Mouse (Mus musculus): ENCODE data around the gene Gpatch2. TPM values are rescaled to one million over a fixed set of nuclear protein-coding genes. Genes with fewer than 3 reads are reported as not detected.

The Gpatch2 gene
- polyA plus RNA-seq, 1 experiment = 5.3 TPM

- no peaks in the 10 kb centered on the region for H3K79me2 ChIP-seq (ENCODE audit: control insufficient read depth, insufficient read depth)
- H3ac ChIP-seq (ENCODE audit: control insufficient read depth, insufficient read length) = no peak overlapping the region
- no peaks in the 10 kb centered on the region for H3K27me3 ChIP-seq (ENCODE audit: control insufficient read depth, insufficient read depth, insufficient read length)
- no peaks in the 10 kb centered on the region for H3K36me3 ChIP-seq (ENCODE audit: control insufficient read depth, insufficient read depth)
- no peak overlapping the region for H3K4me2 ChIP-seq (ENCODE audit: low read depth)
- TF ChIP-seq MYOG (IDR thresholded peaks at IDR 0.05; ENCODE audit: control insufficient read depth in 1 of 3, insufficient read depth in 1 of 3, insufficient read length in 2 of 3, low read depth in 2 of 3) (no peak), E2F4 (IDR thresholded peaks at IDR 0.05; ENCODE audit: insufficient read depth) (no peak), TCF12 (IDR thresholded peaks at IDR 0.05; ENCODE audit: insufficient read depth, poor library complexity, severe bottlenecking) (no peak), POLR2AphosphoS2 (IDR thresholded peaks at IDR 0.05; ENCODE audit: insufficient read length, low read depth) (no peak), MAX (IDR thresholded peaks at IDR 0.05; ENCODE audit: low read depth) (no peak), TCF3 (IDR thresholded peaks at IDR 0.05; ENCODE audit: insufficient read length, low read depth) (no peak), CEBPB (IDR thresholded peaks at IDR 0.05; ENCODE audit: insufficient read depth, poor library complexity, severe bottlenecking) (no peak), MYOD1 (IDR thresholded peaks at IDR 0.05; ENCODE audit: control insufficient read depth in 1 of 3, insufficient read length in 2 of 3, low read depth in 2 of 3) (no peak), USF1 (IDR thresholded peaks at IDR 0.05; ENCODE audit: low read depth) (no peak), SRF (IDR thresholded peaks at IDR 0.05; ENCODE audit: control insufficient read depth, insufficient read length, low read depth) (no peak), REST (IDR thresholded peaks at IDR 0.05; ENCODE audit: insufficient read depth, insufficient read length) (no peak), POLR2A (IDR thresholded peaks at IDR 0.05; ENCODE audit: insufficient read length, low read depth) (no peak)
- no peak overlapping the region for H3K4me3 ChIP-seq
Measured at GRCm38 (mm10) chr1:187286924-187287323, 71.6 kb downstream of the Gpatch2 start.

GRCm38 (mm10) chr1:187290186-187290585 lies 74.9 kb downstream of the Gpatch2 start:
- Histone ChIP-seq H3K27me3 (ENCODE audit: control insufficient read depth, insufficient read depth, insufficient read length) (no peaks in the 10 kb centered on the region), H3K4me2 (ENCODE audit: low read depth) (no peak overlapping the region), H3K4me3 (no peak overlapping the region), H3ac (ENCODE audit: control insufficient read depth, insufficient read length) (no peak overlapping the region), H3K79me2 (ENCODE audit: control insufficient read depth, insufficient read depth) (no peaks in the 10 kb centered on the region), H3K36me3 (ENCODE audit: control insufficient read depth, insufficient read depth) (no peaks in the 10 kb centered on the region)
- no peak for TF ChIP-seq E2F4 (IDR thresholded peaks at IDR 0.05; ENCODE audit: insufficient read depth)

GRCm38 (mm10) chr1:187291480-187292394 lies 76.4 kb downstream of the Gpatch2 start:
- TF ChIP-seq TCF3 (IDR thresholded peaks at IDR 0.05; ENCODE audit: insufficient read length, low read depth) (no peak), SRF (IDR thresholded peaks at IDR 0.05; ENCODE audit: control insufficient read depth, insufficient read length, low read depth) (no peak), POLR2A (IDR thresholded peaks at IDR 0.05; ENCODE audit: insufficient read length, low read depth) (no peak), POLR2AphosphoS2 (IDR thresholded peaks at IDR 0.05; ENCODE audit: insufficient read length, low read depth) (no peak), MYOG (IDR thresholded peaks at IDR 0.05; ENCODE audit: control insufficient read depth in 1 of 3, insufficient read depth in 1 of 3, insufficient read length in 2 of 3, low read depth in 2 of 3) (no peak), MYOD1 (IDR thresholded peaks at IDR 0.05; ENCODE audit: control insufficient read depth in 1 of 3, insufficient read length in 2 of 3, low read depth in 2 of 3) (no peak), REST (IDR thresholded peaks at IDR 0.05; ENCODE audit: insufficient read depth, insufficient read length) (no peak), TCF12 (IDR thresholded peaks at IDR 0.05; ENCODE audit: insufficient read depth, poor library complexity, severe bottlenecking) (no peak), E2F4 (IDR thresholded peaks at IDR 0.05; ENCODE audit: insufficient read depth) (no peak), MAX (IDR thresholded peaks at IDR 0.05; ENCODE audit: low read depth) (no peak), USF1 (IDR thresholded peaks at IDR 0.05; ENCODE audit: low read depth) (no peak), CEBPB (IDR thresholded peaks at IDR 0.05; ENCODE audit: insufficient read depth, poor library complexity, severe bottlenecking) (no peak)
- no peak overlapping the region for H3K4me3 ChIP-seq
- no peak overlapping the region for H3ac ChIP-seq (ENCODE audit: control insufficient read depth, insufficient read length)
- no peaks in the 10 kb centered on the region for H3K36me3 ChIP-seq (ENCODE audit: control insufficient read depth, insufficient read depth)
- no peaks in the 10 kb centered on the region for H3K79me2 ChIP-seq (ENCODE audit: control insufficient read depth, insufficient read depth)
- no peaks in the 10 kb centered on the region for H3K27me3 ChIP-seq (ENCODE audit: control insufficient read depth, insufficient read depth, insufficient read length)
- no peak overlapping the region for H3K4me2 ChIP-seq (ENCODE audit: low read depth)

DNA sequence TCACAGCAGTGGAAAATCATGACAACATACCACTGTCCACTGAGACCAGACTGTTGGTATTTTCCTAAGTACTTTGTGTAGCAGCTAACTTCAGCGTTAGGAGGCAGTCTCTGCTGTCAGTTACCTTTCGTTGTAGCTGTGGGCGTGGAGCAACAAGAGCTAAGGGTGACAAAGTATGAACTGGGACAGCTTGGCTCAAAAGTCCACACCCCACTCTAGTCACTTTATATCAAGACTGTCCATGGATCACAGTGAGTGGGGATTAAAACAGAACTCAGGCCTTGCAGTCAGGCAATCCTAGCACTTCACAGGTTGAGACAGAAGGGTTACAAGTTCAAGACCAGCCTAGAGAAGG lies 77.1 kb downstream of the Gpatch2 start:
- H3K79me2 ChIP-seq (ENCODE audit: control insufficient read depth, insufficient read depth) = no peaks in the 10 kb centered on the region

GRCm38 (mm10) chr1:187293233-187293632 lies 77.9 kb downstream of the Gpatch2 start:
- Histone ChIP-seq H3K4me2 (ENCODE audit: low read depth) (no peak overlapping the region), H3K4me3 (no peak overlapping the region), H3K27me3 (ENCODE audit: control insufficient read depth, insufficient read depth, insufficient read length) (no peaks in the 10 kb centered on the region), H3K36me3 (ENCODE audit: control insufficient read depth, insufficient read depth) (no peaks in the 10 kb centered on the region), H3K79me2 (ENCODE audit: control insufficient read depth, insufficient read depth) (no peaks in the 10 kb centered on the region), H3ac (ENCODE audit: control insufficient read depth, insufficient read length) (no peak overlapping the region)
- TF ChIP-seq POLR2A (IDR thresholded peaks at IDR 0.05; ENCODE audit: insufficient read length, low read depth) = no peak
- no peak for TF ChIP-seq CEBPB (IDR thresholded peaks at IDR 0.05; ENCODE audit: insufficient read depth, poor library complexity, severe bottlenecking)
- no peak for TF ChIP-seq MYOG (IDR thresholded peaks at IDR 0.05; ENCODE audit: control insufficient read depth in 1 of 3, insufficient read depth in 1 of 3, insufficient read length in 2 of 3, low read depth in 2 of 3)
- no peak for TF ChIP-seq SRF (IDR thresholded peaks at IDR 0.05; ENCODE audit: control insufficient read depth, insufficient read length, low read depth)
- no peak for TF ChIP-seq MAX (IDR thresholded peaks at IDR 0.05; ENCODE audit: low read depth)
- no peak for TF ChIP-seq REST (IDR thresholded peaks at IDR 0.05; ENCODE audit: insufficient read depth, insufficient read length)
- TF ChIP-seq TCF12 (IDR thresholded peaks at IDR 0.05; ENCODE audit: insufficient read depth, poor library complexity, severe bottlenecking) = no peak
- no peak for TF ChIP-seq MYOD1 (IDR thresholded peaks at IDR 0.05; ENCODE audit: control insufficient read depth in 1 of 3, insufficient read length in 2 of 3, low read depth in 2 of 3)
- no peak for TF ChIP-seq E2F4 (IDR thresholded peaks at IDR 0.05; ENCODE audit: insufficient read depth)
- TF ChIP-seq POLR2AphosphoS2 (IDR thresholded peaks at IDR 0.05; ENCODE audit: insufficient read length, low read depth) = no peak
- TF ChIP-seq USF1 (IDR thresholded peaks at IDR 0.05; ENCODE audit: low read depth) = no peak
- TF ChIP-seq TCF3 (IDR thresholded peaks at IDR 0.05; ENCODE audit: insufficient read length, low read depth) = no peak

More for the DNA sequence above, 77.1 kb downstream of the Gpatch2 start:
- Histone ChIP-seq H3ac (ENCODE audit: control insufficient read depth, insufficient read length) (no peak overlapping the region), H3K27me3 (ENCODE audit: control insufficient read depth, insufficient read depth, insufficient read length) (no peaks in the 10 kb centered on the region), H3K4me2 (ENCODE audit: low read depth) (no peak overlapping the region), H3K36me3 (ENCODE audit: control insufficient read depth, insufficient read depth) (no peaks in the 10 kb centered on the region), H3K4me3 (no peak overlapping the region)
- TF ChIP-seq E2F4 (IDR thresholded peaks at IDR 0.05; ENCODE audit: insufficient read depth) (no peak), CEBPB (IDR thresholded peaks at IDR 0.05; ENCODE audit: insufficient read depth, poor library complexity, severe bottlenecking) (no peak), POLR2AphosphoS2 (IDR thresholded peaks at IDR 0.05; ENCODE audit: insufficient read length, low read depth) (no peak)

Data from myocyte (in vitro differentiated cells).